Mouse (Mus musculus) embryonic facial prominence, embryonic 15.5 days (tissue): ENCODE results near the gene Abca15. TPM values are rescaled to one million over a fixed set of nuclear protein-coding genes. Genes with fewer than 3 reads are reported as not detected.

Experiments
- polyA plus RNA-seq: library from polyadenylated mRNA; unstranded; fragments of >200 nt; fragmentation: Nextera tagmentation; extraction: Ambion mirVana; gene quantifications from 2 replicates; pipeline ENCODE4 v1.2.1, GENCODE M21; 2015

Abca15 gene
- polyA plus RNA-seq, 1 experiment from 2014 or later = not detected

Other genes with a start within 250 kb of the Abca15 start
- gene Dnah3, start 233.4 kb upstream of the Abca15 start, polyA plus RNA-seq = 1.1 and 2.0 TPM in 2 replicates
- 31.2 and 32.2 TPM in 2 replicates for gene Tmem159, start 226.3 kb upstream of the Abca15 start, polyA plus RNA-seq
- 0.09 TPM in 2 replicates for gene Zp2, start 183.4 kb upstream of the Abca15 start, polyA plus RNA-seq
- 0.04 TPM in 1 of 2 replicates, not detected in the other for gene Anks4b, start 154.8 kb upstream of the Abca15 start, polyA plus RNA-seq
- gene Crym, start 126.6 kb upstream of the Abca15 start, polyA plus RNA-seq = 36.9 and 38.1 TPM in 2 replicates
- not detected in 2 replicates for gene Abca14, start 124.7 kb upstream of the Abca15 start, polyA plus RNA-seq
- gene Abca16, start 81.0 kb downstream of the Abca15 start, polyA plus RNA-seq = not detected in 2 replicates